Mouse (Mus musculus): ENCODE data around the gene Cdc73. TPM values are rescaled to one million over a fixed set of nuclear protein-coding genes. Genes with fewer than 3 reads are reported as not detected.
"Not testable (repeated sequence)": the region's sequence is repeated elsewhere in the genome, so short reads cannot be mapped to it uniquely, and the experiment has no call there.

The Cdc73 gene
- 98.2 and 110 TPM in 2 replicates for total RNA-seq (2021)
- long read RNA-seq, full-length matches to known transcripts, result 40 of 56 reads
- long read RNA-seq, partial matches to known transcripts, result 9 of 56 reads
- long read RNA-seq, other reads (novel, unspliced or antisense), result 7 of 56 reads

DNA sequence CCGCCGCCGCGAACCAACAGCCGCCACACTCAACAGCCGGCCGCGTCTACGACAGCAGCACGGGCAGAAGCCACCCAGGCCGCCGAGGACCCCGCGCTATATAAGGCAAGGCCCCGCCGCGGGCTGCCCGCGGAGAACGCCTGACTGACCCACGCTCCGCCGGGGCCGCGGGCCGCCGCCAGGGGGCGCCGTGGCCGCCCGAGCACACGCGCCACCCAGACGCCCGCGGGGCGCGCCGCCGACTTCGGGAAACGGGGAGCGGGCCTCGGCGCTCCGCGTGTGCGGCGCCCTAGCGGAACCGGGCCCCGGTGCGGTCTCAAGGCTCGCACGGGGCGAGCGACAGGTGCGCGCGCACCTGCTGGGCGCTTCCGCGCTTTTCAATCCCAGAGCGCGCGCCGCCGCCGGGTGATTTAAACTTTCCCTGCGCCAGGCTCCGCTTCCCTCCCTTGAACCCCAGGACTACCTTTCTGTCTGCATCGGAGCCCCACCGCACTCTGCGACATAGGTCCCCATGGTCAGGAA, at the start of gene Cdc73:
TSS of gene Cdc73 (minus strand) at position 153 of the 522 bp plus-strand sequence.
- peak; percentile 92 for DNase-seq

DNA sequence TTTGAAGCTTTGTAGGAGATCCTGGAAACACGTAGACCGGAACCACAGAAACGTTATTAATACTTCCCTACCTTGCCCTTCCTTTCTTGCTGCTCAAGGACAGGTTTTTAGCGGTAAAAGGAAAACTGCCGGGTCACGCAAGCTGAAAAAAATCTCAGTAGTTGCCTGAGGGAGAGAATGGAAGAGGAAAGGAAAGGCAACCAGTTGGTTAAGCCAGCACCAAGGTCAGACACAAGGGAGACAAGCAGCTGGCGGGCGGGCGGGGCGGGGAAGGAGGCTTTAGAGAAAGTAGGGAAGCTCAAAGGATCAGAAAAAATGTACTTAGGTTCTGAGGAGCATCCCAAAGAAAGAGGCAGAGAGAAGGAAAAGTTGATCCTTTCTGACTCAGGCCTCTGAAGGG, 43.2 kb upstream of the Cdc73 start:
- DNase-seq, result no peak

DNA sequence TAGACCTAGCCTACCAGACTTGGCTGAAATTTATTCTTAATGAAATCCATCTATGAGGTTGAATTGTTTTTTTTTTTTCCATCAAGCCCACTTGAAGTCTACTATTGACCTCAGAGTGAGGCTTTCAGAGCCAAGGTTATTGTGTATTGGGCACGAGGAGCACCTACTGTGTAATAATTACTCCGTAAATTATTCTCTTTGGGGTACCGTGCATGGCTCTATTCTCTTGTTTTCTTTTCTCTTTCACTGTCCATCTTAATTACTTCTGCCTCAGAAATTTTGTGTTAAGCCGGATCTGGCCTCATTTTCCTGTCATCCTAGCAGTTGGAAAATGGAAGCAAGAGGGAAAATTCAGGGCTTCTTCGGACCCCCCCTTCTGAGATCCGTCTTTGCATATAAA, 39.5 kb upstream of the Cdc73 start:
- DNase-seq, result no peak

DNA sequence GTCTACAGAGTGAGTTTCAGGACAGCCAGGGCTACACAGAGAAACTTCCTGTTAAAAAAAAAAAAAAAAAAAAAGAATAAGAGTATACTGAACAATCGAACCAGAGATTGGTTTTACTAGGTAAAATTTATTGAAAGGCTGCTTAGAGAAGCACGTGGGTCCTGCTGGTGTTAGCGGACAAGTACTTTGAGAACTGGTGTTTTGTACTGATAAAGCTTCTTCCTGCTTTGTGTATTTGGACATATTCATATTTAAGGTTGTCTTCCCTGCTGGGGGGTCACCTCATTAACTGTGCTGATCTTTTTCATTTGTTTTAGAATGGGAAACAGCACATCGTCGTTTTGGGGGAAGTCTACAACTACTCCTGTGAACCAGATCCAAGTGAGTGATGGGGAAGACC, 38.6 kb upstream of the Cdc73 start:
- DNase-seq, result no peak

DNA sequence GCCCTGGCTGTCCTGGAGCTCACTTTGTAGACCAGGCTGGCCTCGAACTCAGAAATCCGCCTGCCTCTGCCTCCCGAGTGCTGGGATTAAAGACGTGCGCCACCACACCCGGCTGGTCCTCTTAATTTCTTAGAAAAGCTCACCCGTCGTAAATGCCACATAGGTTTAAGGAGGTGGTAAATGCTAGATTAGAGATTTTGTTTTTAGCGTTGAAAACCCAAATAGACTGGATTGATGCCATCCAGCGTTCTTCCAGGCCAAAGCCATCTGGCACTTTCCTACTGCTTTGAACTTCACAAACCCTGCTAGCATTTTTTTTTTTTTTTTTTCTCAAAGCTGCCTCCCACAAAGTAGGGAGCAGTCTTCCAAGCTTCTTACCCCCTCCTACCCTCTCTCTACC, 37.9 kb upstream of the Cdc73 start:
- no peak for DNase-seq

DNA sequence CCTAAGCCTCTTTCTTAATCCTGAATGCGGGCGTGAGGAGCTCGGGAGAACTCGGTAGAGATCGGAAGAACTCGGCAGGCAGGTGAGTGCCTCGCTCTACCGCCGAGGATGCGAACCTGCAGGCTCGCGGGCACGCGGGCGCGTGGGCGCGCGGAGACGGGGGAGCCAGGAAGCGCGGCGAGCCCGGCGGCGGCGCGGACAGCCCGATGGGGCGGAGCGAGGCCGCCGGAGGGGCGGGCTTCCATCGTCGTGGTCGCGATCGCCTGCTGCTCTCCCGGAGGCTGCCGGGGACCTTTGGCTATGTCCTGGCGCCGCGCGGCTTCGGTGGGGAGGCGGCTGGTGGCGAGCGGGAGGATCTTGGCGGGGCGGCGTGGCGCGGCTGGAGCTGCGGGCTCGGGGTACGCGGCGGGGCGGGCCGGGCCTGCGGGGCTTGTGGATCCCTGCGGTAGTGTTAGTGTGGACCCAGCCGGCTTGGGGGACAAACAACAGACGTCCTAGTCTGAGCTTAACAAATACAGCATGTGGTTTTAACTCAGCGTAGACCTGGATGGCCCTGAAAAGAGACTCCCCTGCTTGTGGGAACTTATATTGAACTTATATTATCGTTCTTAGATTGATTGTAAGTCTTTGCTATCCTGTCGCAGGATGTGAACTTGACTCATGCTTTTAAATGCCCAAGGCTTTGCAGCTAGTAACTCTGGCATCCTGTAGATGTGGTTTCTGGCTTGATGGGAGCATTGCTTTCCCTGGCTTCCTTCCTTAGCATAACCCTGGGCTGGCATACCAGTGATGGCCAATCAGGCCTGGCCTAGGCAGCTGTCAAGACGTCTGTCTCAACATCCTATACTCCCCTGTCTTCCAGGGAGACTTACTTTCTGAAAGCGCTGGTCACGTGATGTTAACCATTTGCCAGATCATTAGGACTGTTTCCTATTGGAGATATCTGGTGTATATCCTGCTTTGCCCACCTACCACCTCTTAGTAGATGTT, 37.0 kb upstream of the Cdc73 start:
- DNase-seq, result peak; percentile 90

DNA sequence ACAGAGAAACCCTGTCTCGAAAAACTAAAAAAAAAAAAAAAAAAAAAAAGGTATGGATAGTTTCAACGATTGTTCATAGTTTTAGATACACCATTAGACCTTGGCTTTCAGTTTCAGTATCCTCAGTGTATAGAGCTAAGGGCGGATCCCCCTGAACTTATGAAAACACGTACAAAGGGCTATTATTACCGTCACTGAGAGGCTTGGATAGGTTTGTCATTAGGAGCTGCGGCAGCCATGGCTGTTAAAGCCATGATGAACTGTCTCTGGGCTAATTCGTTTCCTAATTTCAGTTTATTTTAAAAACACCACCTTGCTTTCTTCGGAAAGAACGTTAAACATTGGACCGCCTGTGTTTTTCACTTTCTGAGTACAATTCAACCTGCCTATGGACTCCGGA, 36.1 kb upstream of the Cdc73 start:
- no peak for DNase-seq

DNA sequence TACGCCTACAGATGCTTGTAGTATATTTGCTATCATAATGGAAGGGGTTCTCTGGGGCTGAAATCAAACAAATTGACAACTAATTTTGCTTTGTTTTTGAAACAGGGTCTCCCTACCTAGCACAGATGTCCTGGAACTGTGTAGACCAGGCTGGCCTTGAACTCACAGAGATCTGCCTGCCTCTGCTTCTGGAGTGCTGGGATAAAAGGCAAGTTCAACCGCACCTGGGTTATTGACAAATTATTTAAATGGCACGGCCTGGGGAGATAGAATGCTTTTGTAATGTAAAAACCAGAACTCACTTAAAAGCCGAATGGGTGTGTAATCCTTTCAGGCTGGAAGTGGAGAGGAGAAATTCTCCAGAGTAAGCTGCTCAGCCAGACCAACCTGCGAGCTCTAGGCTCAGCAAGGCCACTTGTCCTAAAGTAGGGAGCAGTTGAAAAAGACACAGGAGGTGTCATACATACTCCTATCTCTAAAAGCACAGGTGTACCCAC, 31.3 kb upstream of the Cdc73 start:
- no peak for DNase-seq

DNA sequence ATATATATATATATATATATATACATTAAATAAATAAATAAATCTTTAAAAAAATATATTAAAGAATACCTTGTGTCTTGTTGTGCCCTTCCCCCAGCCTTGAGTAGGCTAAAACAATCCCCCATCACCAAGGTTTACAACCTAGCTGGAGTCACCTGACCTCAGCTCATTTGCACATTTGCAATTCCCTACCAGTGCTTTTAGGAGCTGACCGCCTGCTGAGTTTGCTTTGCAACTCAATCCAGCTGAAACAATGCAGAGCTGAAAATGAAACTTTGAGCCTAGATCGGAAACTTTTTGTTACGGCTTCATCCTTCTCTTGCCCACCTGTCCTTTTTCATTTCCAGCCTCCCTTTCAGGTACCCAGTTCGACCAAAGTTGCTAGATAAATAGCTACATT, 29.0 kb upstream of the Cdc73 start:
- no peak for DNase-seq

DNA sequence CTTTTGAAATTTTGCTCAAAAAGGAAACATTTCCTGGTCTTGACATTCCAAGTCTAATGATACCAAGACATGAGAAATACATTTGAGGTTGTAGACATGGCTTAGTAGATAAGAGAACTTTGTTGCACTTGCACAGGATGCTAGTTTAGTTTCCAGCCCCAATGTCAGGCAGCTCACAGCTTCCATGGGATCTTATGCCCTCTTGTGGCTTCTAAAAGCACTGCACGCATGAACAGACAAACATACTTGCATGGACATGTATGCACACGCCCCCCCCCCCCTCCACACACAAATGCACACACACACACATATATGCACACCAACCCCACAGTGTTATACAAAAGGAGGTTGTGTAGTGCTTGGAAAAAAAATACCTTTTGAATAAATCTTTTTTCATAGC, 28.2 kb upstream of the Cdc73 start:
- DNase-seq, result no peak

DNA sequence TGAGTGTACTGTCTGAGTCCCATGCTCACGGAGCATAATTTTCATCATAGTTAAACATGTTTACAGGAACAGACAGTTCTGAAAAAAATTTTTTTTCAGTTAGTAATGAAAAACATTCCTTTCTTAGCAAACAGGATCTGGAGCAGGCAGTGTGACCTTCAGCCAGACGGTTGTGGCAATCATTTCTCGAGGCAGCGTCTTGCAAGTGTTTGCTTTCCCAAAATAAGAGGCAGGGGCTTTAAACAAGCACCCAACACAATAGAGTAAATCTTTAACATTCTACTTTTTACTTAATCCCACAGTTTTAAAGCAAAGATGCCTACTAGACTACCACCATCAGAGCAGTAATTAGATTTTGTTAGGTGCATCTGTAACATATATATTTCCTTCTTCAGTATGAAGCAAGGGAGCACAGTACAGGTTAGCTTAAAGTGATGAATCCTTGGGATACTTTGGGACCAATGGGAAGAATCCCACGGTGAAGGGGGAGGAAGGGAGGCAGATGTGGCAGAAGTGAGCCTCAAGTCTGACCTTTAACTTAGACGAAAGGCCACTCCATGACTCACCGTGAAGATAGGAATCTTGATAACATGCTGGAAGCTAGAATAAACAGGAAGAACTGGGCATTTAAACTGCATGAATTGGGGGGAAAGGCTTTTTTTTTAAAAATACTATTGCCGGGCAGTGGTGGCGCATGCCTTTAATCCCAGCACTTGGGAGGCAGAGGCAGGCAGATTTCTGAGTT, 25.2 kb upstream of the Cdc73 start:
- peak; percentile 8 for DNase-seq

DNA sequence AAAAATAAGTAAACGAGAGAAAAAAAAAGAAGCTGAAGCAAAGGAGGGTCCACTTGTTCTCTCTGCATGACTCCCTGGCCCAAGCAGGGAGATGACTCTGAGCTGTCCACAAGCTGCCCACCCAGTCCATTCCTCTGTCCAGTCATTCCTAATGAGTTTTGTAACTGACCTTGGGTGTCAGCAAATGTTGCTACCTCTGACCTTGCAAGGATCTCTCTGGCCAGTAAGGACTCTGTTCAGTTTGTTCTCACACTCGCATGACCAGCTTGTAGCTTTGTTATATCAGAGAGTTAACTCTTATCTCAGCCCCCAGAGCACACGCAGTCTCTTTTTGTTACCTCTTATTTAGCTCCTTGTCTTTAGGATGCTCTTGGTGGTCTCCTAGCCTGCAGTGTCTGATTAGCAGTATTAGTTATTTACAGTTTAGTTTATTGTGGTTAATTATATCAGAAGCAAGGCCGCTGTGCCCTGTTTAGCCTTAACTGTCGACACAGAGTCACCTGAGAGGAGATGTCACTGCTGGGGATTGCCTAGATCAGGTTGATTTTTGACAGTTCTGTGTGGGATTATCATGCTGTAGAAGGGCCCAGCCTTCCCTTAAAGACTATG, 21.9 kb upstream of the Cdc73 start:
- peak; percentile 5 for DNase-seq

DNA sequence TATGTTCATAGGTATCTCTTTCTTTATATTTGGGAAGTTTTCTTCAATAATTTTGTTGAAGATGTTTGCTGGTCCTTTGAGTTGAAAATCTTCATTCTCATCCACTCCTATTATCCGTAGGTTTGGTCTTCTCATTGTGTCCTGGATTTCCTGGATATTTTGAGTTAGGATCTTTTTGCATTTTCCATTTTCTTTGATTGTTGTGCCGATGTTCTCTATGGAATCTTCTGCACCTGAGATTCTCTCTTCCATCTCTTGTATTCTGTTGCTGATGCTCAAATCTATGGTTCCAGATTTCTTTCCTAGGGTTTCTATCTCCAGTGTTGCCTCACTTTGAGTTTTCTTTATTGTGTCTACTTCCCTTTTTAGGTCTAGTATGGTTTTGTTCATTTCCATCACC, 13.3 kb upstream of the Cdc73 start, which contains the start of gene Glrx2:
TSS of gene Glrx2 (plus strand) at position 301 of the 400 bp plus-strand sequence.
- DNase-seq, result not testable (repeated sequence)

DNA sequence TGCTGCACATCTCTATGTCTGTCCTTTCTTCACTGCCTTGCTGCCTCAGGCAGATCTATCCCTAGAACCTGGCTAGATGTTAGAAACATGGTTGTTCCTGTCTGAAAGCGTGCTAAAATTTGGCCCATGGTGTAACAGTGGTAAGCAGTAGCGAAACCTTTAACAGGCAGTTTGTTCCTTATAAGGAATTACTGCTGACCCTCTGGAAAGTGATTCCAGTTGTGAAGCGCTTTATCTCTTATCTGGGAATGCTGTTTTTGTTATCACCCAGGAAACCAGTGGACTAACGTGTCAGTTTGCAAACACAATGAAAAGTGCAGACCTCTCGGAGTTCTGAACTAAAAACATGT, 7.9 kb upstream of the Cdc73 start:
- no peak for DNase-seq

DNA sequence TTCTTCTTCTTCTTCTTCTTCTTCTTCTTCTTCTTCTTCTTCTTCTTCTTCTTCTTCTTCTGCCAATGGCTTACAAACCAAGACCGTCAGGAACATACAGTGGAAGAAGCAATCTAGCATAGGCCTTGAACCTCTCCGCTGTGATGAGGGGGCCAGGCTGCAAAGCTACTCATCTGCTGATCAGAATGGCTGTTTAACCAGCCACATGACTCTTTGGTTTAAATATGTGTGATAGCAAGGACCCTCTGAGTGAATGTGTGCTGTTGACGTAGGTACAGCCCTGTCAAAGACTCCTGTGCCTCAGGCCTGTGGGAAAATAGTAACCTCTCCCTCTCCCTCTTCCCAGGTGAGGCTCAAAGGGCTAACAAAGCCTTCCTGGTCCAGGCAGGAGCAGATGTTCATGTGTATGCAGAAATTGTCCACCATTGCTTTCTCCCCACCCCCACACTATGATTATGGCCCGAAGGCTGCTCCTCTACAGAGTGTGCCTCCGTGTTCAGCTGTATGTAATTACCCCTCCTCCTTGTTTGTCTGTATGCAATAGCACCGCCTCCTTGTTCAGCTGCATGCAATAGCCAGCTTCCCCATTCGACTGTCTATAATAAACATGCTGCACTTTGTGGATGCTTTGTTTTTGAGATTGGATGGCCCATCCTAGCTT, 7.4 kb upstream of the Cdc73 start:
- no peak for DNase-seq

DNA sequence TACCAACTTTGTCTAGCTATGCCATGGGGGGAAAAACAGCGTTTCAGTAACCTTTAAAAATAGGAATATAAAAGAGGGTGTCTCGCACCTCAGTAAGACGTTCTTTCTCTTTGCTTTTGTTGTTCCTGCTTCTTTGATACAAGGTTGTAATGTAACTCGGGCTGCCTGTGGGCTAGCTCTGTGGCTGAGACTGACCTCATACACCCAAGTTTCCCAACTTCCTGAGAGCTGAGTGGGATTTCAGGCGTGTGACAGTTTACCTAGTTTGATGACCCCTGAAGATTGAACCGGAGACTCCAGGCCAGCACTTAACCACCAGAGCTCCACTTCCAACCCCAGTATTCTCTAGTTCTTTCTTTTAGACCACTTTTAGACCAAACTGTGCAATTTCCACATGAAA, 5.7 kb upstream of the Cdc73 start:
- no peak for DNase-seq

DNA sequence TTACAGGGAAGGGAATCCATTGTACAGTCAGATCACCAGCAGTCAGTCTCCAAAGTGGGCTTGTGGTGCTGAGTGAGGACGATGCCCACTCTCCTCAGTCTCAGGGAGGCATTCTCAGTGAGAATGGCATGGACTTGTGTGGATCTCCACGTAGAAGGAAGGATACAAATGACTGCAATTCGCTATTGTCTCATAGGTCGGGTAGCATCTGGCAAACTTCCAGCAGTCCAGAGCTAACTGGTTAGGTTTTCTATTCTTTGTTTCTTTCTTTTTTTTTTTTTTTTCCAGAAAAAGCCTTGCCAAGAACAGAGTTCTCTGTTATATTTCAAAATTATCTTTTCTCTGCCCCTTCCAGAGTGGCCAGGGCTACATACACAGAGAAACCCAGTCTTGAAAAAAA, 4.3 kb upstream of the Cdc73 start:
- peak; percentile 19 for DNase-seq

DNA sequence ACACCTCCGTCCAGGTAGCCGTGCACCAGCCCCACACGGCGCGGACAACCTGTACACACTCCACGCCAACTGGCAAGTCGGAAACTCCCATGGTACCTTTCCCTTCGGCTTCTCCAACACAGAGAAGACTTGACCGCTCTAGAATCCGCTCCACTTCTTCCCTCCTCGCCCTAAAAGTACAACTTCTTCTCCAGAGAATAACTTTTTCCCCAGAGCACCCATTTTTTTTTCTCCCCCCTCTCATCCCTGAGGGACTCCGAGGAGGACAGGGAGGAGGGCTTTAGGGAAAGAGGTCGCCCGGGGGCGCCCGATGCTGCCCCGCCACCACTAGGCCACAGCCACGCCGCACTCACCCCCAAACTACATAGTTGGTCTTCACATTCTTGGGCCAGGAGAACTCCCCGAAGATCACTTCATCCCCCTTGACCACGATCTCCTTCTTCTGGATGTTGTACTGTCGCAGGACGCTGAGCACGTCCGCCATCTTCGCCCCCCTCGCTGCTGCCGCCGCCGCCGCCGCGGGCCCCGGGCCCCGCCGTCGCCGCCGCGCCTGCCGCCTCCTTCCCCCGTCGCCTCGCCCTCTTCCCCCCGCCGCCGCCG, 452 bp downstream of the Cdc73 start:
- DNase-seq, result peak; percentile 3

DNA sequence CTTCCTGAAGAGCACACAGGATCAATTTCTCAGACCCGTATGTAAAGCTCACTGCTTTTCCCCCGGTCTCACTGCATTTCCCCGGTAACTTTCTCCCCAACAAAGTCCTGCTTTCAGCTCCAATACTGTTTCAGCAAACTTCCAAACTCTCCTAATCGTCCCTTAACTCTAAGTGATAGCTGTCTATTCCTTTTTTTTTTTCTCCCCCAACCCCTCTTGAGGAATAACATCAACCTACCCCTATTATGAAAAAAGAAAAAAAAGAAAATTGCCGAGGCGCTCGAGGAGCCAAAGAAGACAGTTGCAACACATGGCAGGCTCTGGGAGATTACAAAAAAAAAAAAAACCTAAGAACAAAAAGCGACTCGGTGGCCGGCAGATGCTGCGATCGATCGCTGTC, 957 bp downstream of the Cdc73 start:
- no peak for DNase-seq

DNA sequence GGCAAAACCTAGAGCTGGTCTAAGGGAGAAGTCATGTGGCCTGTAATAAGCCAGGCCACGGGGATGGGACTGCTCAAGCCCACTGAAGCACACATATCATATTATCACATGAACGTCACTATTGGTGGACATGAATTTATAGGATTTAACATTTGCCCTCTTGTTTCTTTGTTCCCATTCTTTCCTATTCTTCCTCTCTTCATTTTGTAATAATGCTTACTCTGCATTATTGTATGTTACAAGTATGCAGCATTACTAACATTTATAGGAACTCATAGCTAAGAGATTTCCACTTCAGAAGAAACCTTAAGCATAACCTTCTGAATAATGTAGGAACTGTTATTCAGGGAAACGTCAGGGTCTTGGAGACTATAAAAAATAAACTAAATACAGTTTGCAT, 17.8 kb downstream of the Cdc73 start:
- no peak for DNase-seq

DNA sequence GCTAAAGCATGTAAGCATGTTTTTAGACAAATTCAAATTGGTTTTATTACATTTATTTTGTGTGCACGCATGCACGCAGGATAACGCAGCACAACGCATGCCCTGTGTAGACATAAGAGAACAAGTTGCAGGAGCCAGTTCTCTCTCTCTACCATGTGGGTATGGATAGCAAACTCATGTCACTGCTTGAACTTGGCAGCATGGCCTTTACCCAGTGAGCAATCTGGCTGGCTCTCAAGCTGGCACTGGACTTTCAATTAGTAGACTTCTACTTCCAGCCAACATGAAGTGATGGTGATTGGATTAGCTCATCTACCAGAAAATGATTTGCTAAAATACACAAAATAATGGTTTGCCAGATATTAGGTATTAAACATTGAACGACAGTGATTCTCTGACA, 21.6 kb downstream of the Cdc73 start:
- peak; percentile 43 for DNase-seq

All from adrenal gland, postnatal 25 days (tissue).